Mouse (Mus musculus): ENCODE data around the gene Tcp10b. TPM values are rescaled to one million over a fixed set of nuclear protein-coding genes. Genes with fewer than 3 reads are reported as not detected.
"Not testable (repeated sequence)": the region's sequence is repeated elsewhere in the genome, so short reads cannot be mapped to it uniquely, and the experiment has no call there.

The Tcp10b gene
- polyA plus RNA-seq, 1 experiment: not detected

- H3K36me3 ChIP-seq (ENCODE audit: control insufficient read depth, insufficient read depth, low read length); H3K4me3 ChIP-seq (ENCODE audit: extremely low read depth, insufficient read depth, insufficient read length); H3K27ac ChIP-seq (ENCODE audit: insufficient read depth, low read length); H3K27me3 ChIP-seq (ENCODE audit: control insufficient read depth, insufficient read depth, low read length); H3K4me1 ChIP-seq (ENCODE audit: control insufficient read depth, insufficient read depth, insufficient read length); DNase-seq (ENCODE audit: low read depth in 1 of 2, low spot score in 2 of 2): not testable (repeated sequence)
- WGBS: 72% methylated on average over 3 of the region's 4 CpGs
Measured at GRCm38 (mm10) chr17:13092960-13093359, 32.1 kb downstream of the Tcp10b start.

- not testable (repeated sequence) for H3K4me3 ChIP-seq (ENCODE audit: extremely low read depth, insufficient read depth, insufficient read length); H3K27ac ChIP-seq (ENCODE audit: insufficient read depth, low read length); DNase-seq (ENCODE audit: low read depth in 1 of 2, low spot score in 2 of 2); H3K4me1 ChIP-seq (ENCODE audit: control insufficient read depth, insufficient read depth, insufficient read length); H3K27me3 ChIP-seq (ENCODE audit: control insufficient read depth, insufficient read depth, low read length); H3K36me3 ChIP-seq (ENCODE audit: control insufficient read depth, insufficient read depth, low read length)
- WGBS: 85% methylated on average over 5 of the region's 5 CpGs
Measured at GRCm38 (mm10) chr17:13106563-13106962, 45.7 kb downstream of the Tcp10b start.

GRCm38 (mm10) chr17:13112504-13113291 is 51.8 kb downstream of the Tcp10b start:
- not testable (repeated sequence) for DNase-seq (ENCODE audit: low read depth in 1 of 2, low spot score in 2 of 2); H3K36me3 ChIP-seq (ENCODE audit: control insufficient read depth, insufficient read depth, low read length); H3K4me3 ChIP-seq (ENCODE audit: extremely low read depth, insufficient read depth, insufficient read length); H3K4me1 ChIP-seq (ENCODE audit: control insufficient read depth, insufficient read depth, insufficient read length); H3K27me3 ChIP-seq (ENCODE audit: control insufficient read depth, insufficient read depth, low read length); H3K27ac ChIP-seq (ENCODE audit: insufficient read depth, low read length)
- WGBS: 73% methylated on average over 3 of the region's 9 CpGs

- 87% methylated on average over 2 of the region's 5 CpGs for WGBS
Measured at GRCm38 (mm10) chr17:13123308-13124038, 62.6 kb downstream of the Tcp10b start.

GRCm38 (mm10) chr17:13124241-13124640 is 63.3 kb downstream of the Tcp10b start:
- H3K4me1 ChIP-seq (ENCODE audit: control insufficient read depth, insufficient read depth, insufficient read length); DNase-seq (ENCODE audit: low read depth in 1 of 2, low spot score in 2 of 2); H3K27me3 ChIP-seq (ENCODE audit: control insufficient read depth, insufficient read depth, low read length); H3K27ac ChIP-seq (ENCODE audit: insufficient read depth, low read length); H3K36me3 ChIP-seq (ENCODE audit: control insufficient read depth, insufficient read depth, low read length); H3K4me3 ChIP-seq (ENCODE audit: extremely low read depth, insufficient read depth, insufficient read length): not testable (repeated sequence)
- WGBS: 31% methylated on average over 2 of the region's 3 CpGs

More at GRCm38 (mm10) chr17:13123308-13124038, 62.6 kb downstream of the Tcp10b start:
- not testable (repeated sequence) for H3K4me1 ChIP-seq (ENCODE audit: control insufficient read depth, insufficient read depth, insufficient read length); H3K27me3 ChIP-seq (ENCODE audit: control insufficient read depth, insufficient read depth, low read length); H3K4me3 ChIP-seq (ENCODE audit: extremely low read depth, insufficient read depth, insufficient read length); DNase-seq (ENCODE audit: low read depth in 1 of 2, low spot score in 2 of 2); H3K36me3 ChIP-seq (ENCODE audit: control insufficient read depth, insufficient read depth, low read length); H3K27ac ChIP-seq (ENCODE audit: insufficient read depth, low read length)

GRCm38 (mm10) chr17:13129324-13129723 is 68.4 kb downstream of the Tcp10b start:
- H3K4me1 ChIP-seq (ENCODE audit: control insufficient read depth, insufficient read depth, insufficient read length); H3K27ac ChIP-seq (ENCODE audit: insufficient read depth, low read length); DNase-seq (ENCODE audit: low read depth in 1 of 2, low spot score in 2 of 2); H3K27me3 ChIP-seq (ENCODE audit: control insufficient read depth, insufficient read depth, low read length); H3K36me3 ChIP-seq (ENCODE audit: control insufficient read depth, insufficient read depth, low read length); H3K4me3 ChIP-seq (ENCODE audit: extremely low read depth, insufficient read depth, insufficient read length): not testable (repeated sequence)
- no CpG with 5 or more reads among the region's 3 CpGs for WGBS

GRCm38 (mm10) chr17:13129737-13130465 is 69.0 kb downstream of the Tcp10b start:
- not testable (repeated sequence) for H3K4me1 ChIP-seq (ENCODE audit: control insufficient read depth, insufficient read depth, insufficient read length); H3K4me3 ChIP-seq (ENCODE audit: extremely low read depth, insufficient read depth, insufficient read length); DNase-seq (ENCODE audit: low read depth in 1 of 2, low spot score in 2 of 2); H3K36me3 ChIP-seq (ENCODE audit: control insufficient read depth, insufficient read depth, low read length); H3K27ac ChIP-seq (ENCODE audit: insufficient read depth, low read length); H3K27me3 ChIP-seq (ENCODE audit: control insufficient read depth, insufficient read depth, low read length)
- WGBS: 78% methylated on average over 8 of the region's 11 CpGs

GRCm38 (mm10) chr17:13131710-13132109 is 70.8 kb downstream of the Tcp10b start, which contains the start of gene Unc93a:
TSS of gene Unc93a (minus strand) at chr17:13131810.
- DNase-seq (ENCODE audit: low read depth in 1 of 2, low spot score in 2 of 2); H3K4me1 ChIP-seq (ENCODE audit: control insufficient read depth, insufficient read depth, insufficient read length); H3K4me3 ChIP-seq (ENCODE audit: extremely low read depth, insufficient read depth, insufficient read length); H3K36me3 ChIP-seq (ENCODE audit: control insufficient read depth, insufficient read depth, low read length); H3K27me3 ChIP-seq (ENCODE audit: control insufficient read depth, insufficient read depth, low read length); H3K27ac ChIP-seq (ENCODE audit: insufficient read depth, low read length): not testable (repeated sequence)
- 80% methylated on average over 3 of the region's 4 CpGs for WGBS
